Mouse (Mus musculus) intestine, embryonic 16.5 days (tissue): ENCODE data around the gene Fev. TPM values are rescaled to one million over a fixed set of nuclear protein-coding genes. Genes with fewer than 3 reads are reported as not detected.

Experiments used
- ATAC-seq: fragments of 200-750 bp; cut with Nextera tagmentation; 2 replicates; pipeline ENCODE4 v1.8.0; 2017; ENCODE audit warnings: moderate TSS enrichment, moderate library complexity
- H3K27ac ChIP-seq: fragments of 300-500 bp; sonication (generic); 2 replicates; pipeline ENCODE4 v1.5.1; 2014; ENCODE audit warnings: mild to moderate bottlenecking, low read length
- H3K27me3 ChIP-seq: fragments of 300-500 bp; sonication (generic); replicated peaks from 2 replicates; pipeline ENCODE4 v1.6.1; 2014; ENCODE audit warnings: low read length, control low read depth, mixed read lengths; ENCODE audit not compliant: control insufficient read depth, insufficient read depth
- H3K36me3 ChIP-seq: fragments of 300-500 bp; sonication (generic); 2 replicates; pipeline ENCODE4 v1.6.1; 2014; ENCODE audit warnings: low read length, control low read depth; ENCODE audit not compliant: control insufficient read depth, insufficient read depth
- H3K4me1 ChIP-seq: fragments of 300-500 bp; sonication (generic); 2 replicates; pipeline ENCODE4 v1.6.1; 2014; ENCODE audit warnings: low read length, control low read depth, mixed read lengths; ENCODE audit not compliant: control insufficient read depth, insufficient read depth
- H3K4me2 ChIP-seq: fragments of 300-500 bp; sonication (generic); 2 replicates; pipeline ENCODE4 v1.6.1; 2014; ENCODE audit warnings: low read depth, low read length, control low read depth
- H3K4me3 ChIP-seq: fragments of 300-500 bp; sonication (generic); 2 replicates; pipeline ENCODE4 v1.5.1; 2014; ENCODE audit warnings: mild to moderate bottlenecking, low read length
- H3K9ac ChIP-seq: fragments of 300-500 bp; sonication (generic); 2 replicates; pipeline ENCODE4 v1.6.1; 2014; ENCODE audit warnings: low read depth, low read length
- H3K9me3 ChIP-seq: fragments of 300-500 bp; sonication (generic); 2 replicates; pipeline ENCODE4 v1.6.1; 2016; ENCODE audit warnings: low read length, control low read depth; ENCODE audit not compliant: control insufficient read depth
- WGBS: fragments of 180-500 bp; shearing (Covaris S2); extraction: QIAGEN DNeasy Blood & Tissue Kit; methylation state at CpG from one replicate; pipeline ENCODE4 v1.1.7; 2014; 5-methylcytosine and 5-hydroxymethylcytosine counted together
- polyA plus RNA-seq: library from polyadenylated mRNA; unstranded; fragments of >200 nt; fragmentation: Nextera tagmentation; extraction: Ambion mirVana; gene quantifications from 2 replicates; pipeline ENCODE4 v1.2.1, GENCODE M21; 2015

The Fev gene
- 0.95 and 1.5 TPM in 2 replicates for polyA plus RNA-seq

DNA sequence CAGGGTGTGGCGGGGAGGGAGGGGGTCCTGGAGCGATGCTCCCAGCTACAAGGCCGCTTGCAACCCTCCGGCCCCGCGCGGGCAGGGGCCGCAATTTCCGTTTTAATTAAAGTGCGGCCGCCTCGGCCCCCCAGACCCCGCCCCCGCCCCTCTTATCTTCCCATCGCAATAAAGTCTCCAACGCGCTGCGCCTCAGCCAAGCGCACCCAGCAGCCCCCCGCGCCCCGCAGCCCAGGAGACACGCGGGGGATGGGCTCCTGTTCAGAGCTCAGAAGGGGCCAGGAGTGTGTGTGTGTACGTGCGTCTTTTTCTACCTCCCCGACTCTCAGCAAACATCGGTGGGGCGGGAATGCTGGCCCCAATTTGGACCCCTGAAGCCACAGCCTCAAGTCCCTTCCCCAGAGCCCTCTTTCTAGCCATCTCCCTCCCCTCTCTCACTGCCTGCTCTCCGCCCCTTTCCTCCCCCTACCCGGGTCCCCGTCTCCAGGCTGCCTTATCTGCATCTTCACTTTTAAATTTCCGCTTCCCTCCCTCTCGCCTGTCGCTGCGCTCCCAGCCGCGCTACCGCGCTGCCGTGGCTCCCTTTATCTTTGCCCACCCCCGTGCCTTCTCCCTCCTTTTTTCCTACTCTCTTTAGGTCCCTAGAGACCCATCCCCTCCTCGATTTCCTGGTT is at the start of gene Fev:
Gene Fev (minus strand): TSS at position 51 of the 674 bp plus-strand sequence.
- Histone ChIP-seq H3K27me3 (peaks cover 78% of the 10 kb centered on the region), H3K9ac (no peak within 1 kb of the TSS), H3K4me3 (peak within 1 kb of the TSS; percentile 27)

DNA sequence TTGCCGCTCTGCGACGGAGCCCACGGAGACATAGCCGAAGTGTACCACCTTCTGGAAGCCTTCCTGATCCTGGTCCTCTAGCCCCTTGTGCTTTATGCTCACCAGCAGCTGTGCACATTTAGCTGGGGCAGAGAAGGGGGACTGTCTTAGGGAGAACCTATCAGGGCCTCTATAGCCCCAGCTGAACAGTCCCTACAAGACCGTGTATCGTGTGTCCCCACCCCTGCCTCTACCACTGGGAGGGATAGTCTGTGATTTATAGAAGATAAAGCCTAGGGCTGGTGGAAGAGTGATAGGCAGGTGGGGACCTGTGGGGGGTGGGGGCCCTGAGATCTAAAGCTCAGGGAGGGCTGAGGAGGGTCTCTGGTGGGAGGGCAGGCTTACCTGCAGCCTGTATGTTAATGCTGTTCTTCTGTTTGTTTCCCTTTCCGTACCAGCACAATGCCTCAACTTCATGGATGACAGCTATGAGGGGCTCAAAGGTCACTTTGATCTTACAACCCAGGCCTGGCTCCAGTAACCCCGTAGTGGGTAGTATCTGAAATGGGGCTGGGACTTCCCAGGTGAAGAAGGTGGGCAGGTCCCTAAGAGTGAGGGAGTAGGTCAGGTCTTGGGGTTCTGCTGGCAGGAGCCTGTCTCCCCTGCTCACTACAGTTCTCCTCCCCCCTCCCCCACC is 42.5 kb upstream of the Fev start:
- H3K9ac ChIP-seq = no peak overlapping the region
- H3K4me3 ChIP-seq = no peak overlapping the region
- ATAC-seq = peak; percentile 64
- no peaks in the 10 kb centered on the region for H3K36me3 ChIP-seq
- H3K4me2 ChIP-seq = no peak overlapping the region
- peaks cover 3% of the 10 kb centered on the region; the same call in 1 of the 2 replicates for H3K4me1 ChIP-seq
- H3K9me3 ChIP-seq = no peaks in the 10 kb centered on the region
- H3K27ac ChIP-seq = no peak overlapping the region
- 72% methylated on average over 9 of the region's 9 CpGs for WGBS
- peaks cover 2% of the 10 kb centered on the region; the same call in 1 of the 2 replicates for H3K27me3 ChIP-seq

More for the DNA sequence above, at the start of gene Fev:
- 1% methylated on average over 43 of the region's 43 CpGs for WGBS
- no peaks in the 10 kb centered on the region for H3K36me3 ChIP-seq
- peaks cover 20% of the 10 kb centered on the region for H3K4me1 ChIP-seq
- no peak for ATAC-seq
- H3K4me2 ChIP-seq = peak within 1 kb of the TSS; percentile 40
- no peak within 1 kb of the TSS; the same call in 1 of the 2 replicates for H3K27ac ChIP-seq
- no peaks in the 10 kb centered on the region for H3K9me3 ChIP-seq

- WGBS = 33% methylated on average over 6 of the region's 6 CpGs
- no peaks in the 10 kb centered on the region for H3K36me3 ChIP-seq
- H3K27me3 ChIP-seq = peaks cover 2% of the 10 kb centered on the region; the same call in 1 of the 2 replicates
- H3K4me2 ChIP-seq = no peak overlapping the region
- no peak overlapping the region for H3K27ac ChIP-seq
- no peak overlapping the region for H3K4me3 ChIP-seq
- H3K4me1 ChIP-seq = peaks cover 3% of the 10 kb centered on the region; the same call in 1 of the 2 replicates
- ATAC-seq = peak; percentile 66
- H3K9ac ChIP-seq = no peak overlapping the region
- H3K9me3 ChIP-seq = no peaks in the 10 kb centered on the region
These were observed 41.5 kb upstream of the Fev start for GRCm38 (mm10) chr1:74926721-74927120.

- no peaks in the 10 kb centered on the region for H3K9me3 ChIP-seq
- H3K27ac ChIP-seq = no peak overlapping the region
- no peaks in the 10 kb centered on the region for H3K36me3 ChIP-seq
- no peak overlapping the region for H3K4me2 ChIP-seq
- H3K4me3 ChIP-seq = no peak overlapping the region
- H3K9ac ChIP-seq = no peak overlapping the region
- H3K27me3 ChIP-seq = no peaks in the 10 kb centered on the region
- no peak for ATAC-seq
- H3K4me1 ChIP-seq = peaks cover 3% of the 10 kb centered on the region; the same call in 1 of the 2 replicates
- WGBS = 64% methylated on average over 4 of the region's 4 CpGs
These were observed 39.2 kb upstream of the Fev start for GRCm38 (mm10) chr1:74924464-74924863.

- Histone ChIP-seq H3K4me3 (no peak overlapping the region), H3K27ac (no peak overlapping the region), H3K36me3 (no peaks in the 10 kb centered on the region), H3K4me1 (no peaks in the 10 kb centered on the region), H3K9me3 (no peaks in the 10 kb centered on the region), H3K27me3 (no peaks in the 10 kb centered on the region), H3K4me2 (no peak overlapping the region), H3K9ac (no peak overlapping the region)
- no peak for ATAC-seq
- 30% methylated on average over 13 of the region's 13 CpGs for WGBS
These were observed 30.5 kb upstream of the Fev start for GRCm38 (mm10) chr1:74915706-74916105.

GRCm38 (mm10) chr1:74902191-74902590 is 17.0 kb upstream of the Fev start:
- H3K9me3 ChIP-seq = no peaks in the 10 kb centered on the region
- H3K36me3 ChIP-seq = no peaks in the 10 kb centered on the region
- H3K4me2 ChIP-seq = no peak overlapping the region
- no peak overlapping the region for H3K4me3 ChIP-seq
- no peak overlapping the region for H3K27ac ChIP-seq
- no peak for ATAC-seq
- H3K4me1 ChIP-seq = peaks cover 5% of the 10 kb centered on the region
- 18% methylated on average over 6 of the region's 6 CpGs for WGBS
- peaks cover 10% of the 10 kb centered on the region for H3K27me3 ChIP-seq
- H3K9ac ChIP-seq = no peak overlapping the region

- H3K9ac ChIP-seq = no peak overlapping the region
- 10% methylated on average over 3 of the region's 3 CpGs for WGBS
- no peaks in the 10 kb centered on the region for H3K36me3 ChIP-seq
- H3K27me3 ChIP-seq = peaks cover 12% of the 10 kb centered on the region
- H3K9me3 ChIP-seq = no peaks in the 10 kb centered on the region
- peak overlapping the region; percentile 23; the same call in 1 of the 2 replicates for H3K27ac ChIP-seq
- H3K4me3 ChIP-seq = no peak overlapping the region
- no peak overlapping the region for H3K4me2 ChIP-seq
- no peak for ATAC-seq
- H3K4me1 ChIP-seq = peaks cover 5% of the 10 kb centered on the region
These were observed 16.5 kb upstream of the Fev start for GRCm38 (mm10) chr1:74901686-74902085.

DNA sequence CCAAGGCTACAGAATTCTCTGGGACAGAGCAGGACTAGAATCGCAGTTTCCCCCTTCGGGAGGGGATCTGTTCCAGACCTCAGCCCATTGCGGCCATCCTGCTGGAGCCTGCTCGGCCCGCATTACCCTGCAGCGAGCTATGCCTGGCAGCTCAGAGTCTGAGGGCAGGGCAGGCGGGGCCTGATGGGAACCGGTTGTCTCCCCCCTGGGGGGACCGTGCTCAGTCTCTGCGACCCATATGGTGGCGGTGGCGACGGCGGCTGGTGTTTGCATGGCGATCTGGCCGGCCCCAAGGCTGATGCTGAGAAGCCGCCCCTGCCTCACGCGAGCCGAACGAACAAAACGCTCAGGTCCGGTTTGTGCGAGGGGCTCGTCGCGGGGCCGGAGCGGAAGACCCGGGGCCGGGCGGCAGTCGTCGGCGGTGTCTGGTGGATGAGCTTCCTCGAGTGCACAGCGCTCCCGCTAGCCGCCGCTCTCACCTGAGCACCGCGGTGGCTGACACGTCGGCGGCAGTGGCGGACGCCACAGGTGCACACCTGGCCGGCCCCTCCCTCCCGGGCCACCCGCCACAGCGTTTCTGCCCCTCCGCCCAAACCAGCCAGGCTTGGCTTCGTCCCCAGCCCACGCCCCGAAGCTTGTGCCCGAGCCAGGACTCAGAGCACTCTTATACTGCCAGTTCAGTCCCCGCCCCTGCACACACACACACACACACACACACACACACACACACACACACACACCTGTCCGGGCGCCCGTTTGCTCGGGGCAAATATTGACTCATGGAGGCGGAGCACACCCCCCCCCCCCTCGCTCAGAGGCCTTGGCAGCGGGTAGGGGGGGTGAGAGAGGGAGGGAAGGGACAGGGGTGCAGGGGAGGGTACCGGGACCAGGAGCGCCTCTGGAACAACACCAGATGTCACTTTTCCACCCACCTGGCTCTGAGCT is 15.4 kb upstream of the Fev start:
- Histone ChIP-seq H3K4me1 (peaks cover 5% of the 10 kb centered on the region), H3K4me3 (peak overlapping the region; percentile 44), H3K9ac (peak overlapping the region; percentile 66), H3K27me3 (peaks cover 15% of the 10 kb centered on the region), H3K36me3 (no peaks in the 10 kb centered on the region), H3K4me2 (peak overlapping the region; percentile 76), H3K9me3 (no peaks in the 10 kb centered on the region), H3K27ac (peak overlapping the region; percentile 40)
- 1% methylated on average over 65 of the region's 66 CpGs for WGBS
- peak; percentile 80 for ATAC-seq
